Mouse (Mus musculus) bone marrow, adult 2 months (tissue): ENCODE measurements at regions not wholly inside any gene's neighbourhood (a gene's known extent, or its start where the extent isn't known, plus 50 kb on each side); places are given as distances from the start of the nearest gene placed in this dataset.

ENCODE experiments used
- H3K27ac ChIP-seq: fragments of 200-500 bp; 2 replicates; pipeline ENCODE4 v1.5.1; 2012; ENCODE audit warnings: low read depth, mild to moderate bottlenecking, control low read depth, inconsistent platforms, low read length; ENCODE audit not compliant: control insufficient read depth, poor library complexity, insufficient read depth
- H3K4me1 ChIP-seq: fragments of 200-500 bp; 2 replicates; pipeline ENCODE4 v1.6.1; 2011; ENCODE audit warnings: low read length; ENCODE audit not compliant: control insufficient read depth, insufficient read depth
- H3K4me3 ChIP-seq: fragments of 200-500 bp; replicated peaks from 2 replicates; pipeline ENCODE3; 2011; ENCODE audit warnings: mild to moderate bottlenecking, low read depth, low read length, control low read depth; ENCODE audit not compliant: control insufficient read depth
- CTCF ChIP-seq: fragments of 200-500 bp; IDR thresholded peaks from 2 replicates; pipeline ENCODE4 v1.5.1; 2011; ENCODE audit warnings: low read length, control low read depth; ENCODE audit not compliant: control insufficient read depth, insufficient read depth
- POLR2A ChIP-seq: fragments of 200-500 bp; IDR thresholded peaks from 2 replicates; pipeline ENCODE4 v1.6.1; 2011; ENCODE audit warnings: low read depth, mild to moderate bottlenecking, control low read depth, low read length, borderline replicate concordance; ENCODE audit not compliant: control insufficient read depth
- WGBS: fragments of 180-500 bp; shearing (Covaris S2); methylation state at CpG from one replicate; pipeline ENCODE4 v1.1.7; 2018; 5-methylcytosine and 5-hydroxymethylcytosine counted together

- WGBS, result 78% methylated on average over 5 of the region's 5 CpGs
- no peak for TF ChIP-seq CTCF
- no peak for TF ChIP-seq POLR2A
- Histone ChIP-seq H3K27ac (no peak overlapping the region), H3K4me1 (no peaks in the 10 kb centered on the region), H3K4me3 (no peak overlapping the region)
Measured at GRCm38 (mm10) chr2:75768559-75769304, 63.2 kb upstream of the Agps start.

- Histone ChIP-seq H3K4me3 (no peak overlapping the region), H3K4me1 (peaks cover 3% of the 10 kb centered on the region; the same call in 1 of the 2 replicates), H3K27ac (no peak overlapping the region)
- TF ChIP-seq POLR2A (no peak), CTCF (no peak)
- WGBS, result 41% methylated on average over 7 of the region's 7 CpGs
Measured at GRCm38 (mm10) chr2:75767871-75768558, 63.6 kb upstream of the Nfe2l2 start.

- Histone ChIP-seq H3K4me1 (peaks cover 3% of the 10 kb centered on the region; the same call in 1 of the 2 replicates), H3K27ac (no peak overlapping the region)
- 75% methylated on average over 4 of the region's 4 CpGs for WGBS
Measured at GRCm38 (mm10) chr2:75765403-75765802, 61.0 kb upstream of the Nfe2l2 start.

GRCm38 (mm10) chr2:75763252-75763651 lies 58.8 kb upstream of the Nfe2l2 start:
- TF ChIP-seq POLR2A (no peak), CTCF (no peak)
- no peak overlapping the region for H3K4me3 ChIP-seq
- WGBS, result 2% methylated on average over 3 of the region's 3 CpGs
- H3K4me1 ChIP-seq, result peaks cover 3% of the 10 kb centered on the region; the same call in 1 of the 2 replicates
- H3K27ac ChIP-seq, result no peak overlapping the region

More at GRCm38 (mm10) chr2:75765403-75765802, 61.0 kb upstream of the Nfe2l2 start:
- no peak overlapping the region for H3K4me3 ChIP-seq
- TF ChIP-seq CTCF (no peak), POLR2A (no peak)

GRCm38 (mm10) chr2:75762030-75762429 lies 57.6 kb upstream of the Nfe2l2 start:
- no peak overlapping the region for H3K27ac ChIP-seq
- TF ChIP-seq POLR2A (no peak), CTCF (no peak)
- H3K4me3 ChIP-seq, result no peak overlapping the region
- 71% methylated on average over 5 of the region's 5 CpGs for WGBS
- H3K4me1 ChIP-seq, result peaks cover 3% of the 10 kb centered on the region; the same call in 1 of the 2 replicates

GRCm38 (mm10) chr2:75761626-75762025 lies 57.2 kb upstream of the Nfe2l2 start:
- 69% methylated on average over 9 of the region's 9 CpGs for WGBS
- Histone ChIP-seq H3K27ac (no peak overlapping the region), H3K4me3 (no peak overlapping the region), H3K4me1 (peaks cover 3% of the 10 kb centered on the region; the same call in 1 of the 2 replicates)
- TF ChIP-seq CTCF, result no peak
- no peak for TF ChIP-seq POLR2A

GRCm38 (mm10) chr2:75759196-75759885 lies 54.9 kb upstream of the Nfe2l2 start:
- WGBS, result 84% methylated on average over 11 of the region's 11 CpGs
- Histone ChIP-seq H3K27ac (no peak overlapping the region), H3K4me1 (peaks cover 3% of the 10 kb centered on the region; the same call in 1 of the 2 replicates), H3K4me3 (no peak overlapping the region)
- TF ChIP-seq POLR2A, result no peak
- no peak for TF ChIP-seq CTCF

- TF ChIP-seq POLR2A (no peak), CTCF (no peak)
- H3K27ac ChIP-seq, result no peak overlapping the region
- 86% methylated on average over 6 of the region's 6 CpGs for WGBS
- H3K4me1 ChIP-seq, result peaks cover 2% of the 10 kb centered on the region; the same call in 1 of the 2 replicates
- H3K4me3 ChIP-seq, result no peak overlapping the region
Measured at GRCm38 (mm10) chr2:75758277-75758676, 53.8 kb upstream of the Nfe2l2 start.
